Mouse (Mus musculus): ENCODE measurements around the gene Psmc5.

Psmc5 gene

GRCm38 (mm10) chr11:106307432-106307831, 51.5 kb downstream of the Psmc5 start:
- DNase-seq (ENCODE audit: low spot score): no peak

DNA sequence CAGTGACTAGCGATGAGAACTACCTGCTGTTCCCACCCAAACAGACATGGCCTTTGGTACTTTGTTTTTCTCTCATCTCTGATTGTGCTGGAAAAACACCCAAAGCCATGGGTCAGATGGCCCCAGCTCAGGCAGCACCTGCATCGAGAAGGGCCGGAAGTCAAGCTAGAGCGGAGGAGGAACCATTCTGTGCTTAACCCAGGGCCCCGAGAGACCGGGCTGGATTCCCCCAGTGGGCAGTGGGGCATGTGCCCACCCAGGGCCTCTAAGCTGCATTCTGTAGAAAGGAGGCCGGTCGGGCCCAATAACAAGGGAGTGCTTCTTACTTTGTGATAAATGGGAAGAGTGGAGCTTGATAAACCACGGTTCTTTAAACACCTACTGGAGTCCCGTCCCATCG, 52.2 kb downstream of the Psmc5 start:
- DNase-seq (ENCODE audit: low spot score): no peak

- DNase-seq (ENCODE audit: low spot score): no peak
These were observed 54.2 kb downstream of the Psmc5 start for GRCm38 (mm10) chr11:106310123-106310522.

Data from left cerebral cortex, adult 11 months (tissue).